Mouse (Mus musculus): ENCODE results near the gene Zfp652. TPM values are rescaled to one million over a fixed set of nuclear protein-coding genes. Genes with fewer than 3 reads are reported as not detected.
"Not testable (repeated sequence)": the region's sequence is repeated elsewhere in the genome, so short reads cannot be mapped to it uniquely, and the experiment has no call there.

The Zfp652 gene
- polyA plus RNA-seq, 1 experiment from 2014 or later = 24.5 TPM

DNA sequence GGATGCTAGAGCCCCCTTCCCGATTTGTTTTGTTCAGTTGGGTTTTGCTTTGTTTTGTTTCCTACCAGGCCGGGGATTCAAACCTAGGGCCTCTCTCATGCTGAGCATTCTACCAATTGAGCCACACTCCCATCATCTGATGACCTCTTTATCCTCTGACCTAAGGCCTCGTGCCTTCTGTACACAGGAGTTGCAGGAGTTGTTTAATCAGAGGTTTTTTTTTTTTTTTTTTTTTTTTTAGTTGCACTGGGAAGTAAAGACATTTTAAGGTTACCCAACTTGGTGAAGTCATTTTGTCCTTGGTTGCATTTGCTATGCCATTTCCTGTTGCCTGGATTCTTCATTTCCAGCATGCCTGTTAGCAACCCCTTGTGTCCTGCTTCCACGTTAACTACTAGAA lies 157.0 kb downstream of the Zfp652 start:
- Histone ChIP-seq H3K4me1 (no peaks in the 10 kb centered on the region), H3K9me3 (no peaks in the 10 kb centered on the region), H3K4me2 (no peak overlapping the region), H3K27me3 (no peaks in the 10 kb centered on the region; the same call in 1 of the 2 replicates), H3K27ac (no peak overlapping the region), H3K4me3 (no peak overlapping the region), H3K9ac (no peak overlapping the region), H3K36me3 (no peaks in the 10 kb centered on the region)
- no peak for ATAC-seq (ENCODE audit: insufficient number of reproducible peaks, insufficient read depth, low FRiP score, low TSS enrichment, low read depth)
- 77% methylated on average over 4 of the region's 4 CpGs for WGBS

DNA sequence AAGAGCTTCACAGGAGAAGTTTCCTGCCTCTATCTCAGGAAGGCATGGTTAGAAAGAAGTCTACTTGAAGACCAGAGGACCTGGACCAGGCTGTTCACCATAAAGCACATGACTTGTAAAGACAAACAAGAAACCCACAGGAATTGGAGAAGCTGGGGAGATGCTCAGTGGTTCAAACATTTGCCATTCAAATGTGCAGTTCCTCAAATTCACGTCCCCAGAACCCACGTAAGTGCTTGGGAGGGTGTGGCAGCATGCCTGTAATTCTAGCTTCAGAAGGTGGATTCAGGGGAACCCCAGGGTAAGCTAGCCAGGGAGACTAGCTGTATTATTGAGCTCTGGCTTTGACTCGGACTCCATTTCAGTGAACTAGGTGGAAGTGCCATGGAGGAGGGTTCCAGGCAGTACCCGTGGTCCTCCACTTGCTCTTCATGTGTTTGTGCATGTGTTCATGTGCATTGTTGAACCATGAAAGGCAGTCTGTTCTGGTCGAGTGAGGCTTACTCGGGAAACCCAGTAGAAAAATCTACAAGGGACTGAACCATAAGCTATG lies 157.5 kb downstream of the Zfp652 start:
- H3K4me1 ChIP-seq = no peaks in the 10 kb centered on the region
- H3K4me3 ChIP-seq = no peak overlapping the region
- no peak overlapping the region for H3K9ac ChIP-seq
- no peak overlapping the region for H3K4me2 ChIP-seq
- ATAC-seq (ENCODE audit: insufficient number of reproducible peaks, insufficient read depth, low FRiP score, low TSS enrichment, low read depth) = no peak
- no peaks in the 10 kb centered on the region for H3K36me3 ChIP-seq
- H3K9me3 ChIP-seq = no peaks in the 10 kb centered on the region
- 64% methylated on average over 6 of the region's 6 CpGs for WGBS
- no peaks in the 10 kb centered on the region; the same call in 1 of the 2 replicates for H3K27me3 ChIP-seq
- H3K27ac ChIP-seq = no peak overlapping the region

DNA sequence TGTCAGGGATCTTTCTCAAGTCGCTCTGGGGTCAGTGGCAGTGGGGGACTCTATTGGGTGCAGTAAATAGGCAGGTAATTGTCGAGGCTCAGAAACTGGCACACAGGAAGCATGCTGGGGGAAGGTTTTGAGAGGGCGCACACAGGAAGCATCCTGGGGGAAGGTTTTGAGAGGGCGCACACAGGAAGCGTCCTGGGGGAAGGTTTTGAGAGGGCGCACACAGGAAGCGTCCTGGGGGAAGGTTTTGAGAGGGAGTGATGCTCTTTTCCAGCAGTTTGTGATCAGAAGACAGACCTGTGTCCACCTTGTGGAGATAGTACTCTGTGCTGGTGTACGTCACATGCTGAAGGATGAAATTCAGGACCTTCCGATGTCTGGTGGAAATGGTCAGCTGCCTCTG lies 163.3 kb downstream of the Zfp652 start:
- 0 out of 2 replicates have a peak overlapping the region, but pooled peaks have one; percentile 16 for H3K9ac ChIP-seq
- no peaks in the 10 kb centered on the region for H3K36me3 ChIP-seq
- no peaks in the 10 kb centered on the region for H3K9me3 ChIP-seq
- H3K27ac ChIP-seq = no peak overlapping the region
- peak overlapping the region; percentile 24 for H3K4me2 ChIP-seq
- no peak overlapping the region for H3K4me3 ChIP-seq
- WGBS = 22% methylated on average over 9 of the region's 9 CpGs
- H3K4me1 ChIP-seq = no peaks in the 10 kb centered on the region
- peaks cover 6% of the 10 kb centered on the region; the same call in 1 of the 2 replicates for H3K27me3 ChIP-seq
- no peak for ATAC-seq (ENCODE audit: insufficient number of reproducible peaks, insufficient read depth, low FRiP score, low TSS enrichment, low read depth)

DNA sequence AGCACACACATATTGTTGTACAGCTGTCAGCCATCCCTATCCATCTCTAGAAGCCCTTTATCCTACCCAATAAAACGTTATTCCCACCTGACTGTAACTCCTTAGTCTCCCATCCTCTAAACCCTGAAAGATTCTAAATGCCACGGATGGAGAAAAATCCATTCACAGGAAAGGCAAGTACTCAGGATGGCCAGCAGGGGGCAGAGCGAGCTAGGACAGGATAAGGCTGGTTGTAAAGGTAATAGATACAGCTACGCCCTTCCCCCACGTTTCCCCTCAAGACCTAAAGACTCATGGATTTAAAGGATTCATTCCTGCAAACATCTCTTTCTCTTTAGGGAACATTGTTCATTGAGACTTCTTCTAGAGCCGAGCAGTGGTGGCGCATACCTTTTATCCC lies 163.8 kb downstream of the Zfp652 start:
- H3K36me3 ChIP-seq = no peaks in the 10 kb centered on the region
- H3K4me2 ChIP-seq = peak overlapping the region; percentile 24; the same call in 1 of the 2 replicates
- no peak overlapping the region for H3K4me3 ChIP-seq
- 18% methylated on average over 7 of the region's 7 CpGs for WGBS
- no peaks in the 10 kb centered on the region for H3K9me3 ChIP-seq
- H3K27ac ChIP-seq = no peak overlapping the region
- H3K4me1 ChIP-seq = no peaks in the 10 kb centered on the region
- no peak for ATAC-seq (ENCODE audit: insufficient number of reproducible peaks, insufficient read depth, low FRiP score, low TSS enrichment, low read depth)
- H3K27me3 ChIP-seq = peaks cover 6% of the 10 kb centered on the region; the same call in 1 of the 2 replicates
- 0 out of 2 replicates have a peak overlapping the region, but pooled peaks have one; percentile 16 for H3K9ac ChIP-seq

DNA sequence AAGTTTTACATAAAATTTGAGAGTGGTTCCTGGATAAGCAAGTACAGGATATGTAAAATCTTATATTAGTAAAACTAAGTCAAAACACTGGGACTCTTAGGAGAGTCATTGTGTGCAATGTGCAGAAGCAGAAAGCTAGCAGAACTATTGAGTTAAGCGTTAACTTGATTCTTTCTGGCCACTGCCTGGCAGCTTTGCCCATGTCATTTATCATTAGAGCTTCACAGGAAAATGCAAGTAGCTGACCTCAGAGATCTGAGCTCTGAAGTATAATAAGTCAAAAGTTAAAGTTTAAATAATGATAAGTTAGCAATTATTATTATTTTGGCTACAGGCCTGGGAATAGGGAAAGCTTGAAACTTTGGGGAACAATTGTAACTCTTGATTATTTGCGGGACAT lies 167.4 kb downstream of the Zfp652 start:
- not testable (repeated sequence) for H3K9me3 ChIP-seq; H3K4me3 ChIP-seq; H3K4me2 ChIP-seq; H3K36me3 ChIP-seq; ATAC-seq (ENCODE audit: insufficient number of reproducible peaks, insufficient read depth, low FRiP score, low TSS enrichment, low read depth); H3K4me1 ChIP-seq; H3K27ac ChIP-seq; H3K9ac ChIP-seq
- H3K27me3 ChIP-seq = peaks cover 18% of the 10 kb centered on the region; the same call in 1 of the 2 replicates
- WGBS = 74% methylated on average over 2 of the region's 2 CpGs

Other genes with a start within 250 kb of the Zfp652 start
- 1.6 and 2.2 TPM in 2 replicates for gene Nxph3, start 198.1 kb upstream of the Zfp652 start, polyA plus RNA-seq (2015; fragmentation: Nextera tagmentation; extraction: Ambion mirVana)
- gene Ngfr, start 124.9 kb upstream of the Zfp652 start, polyA plus RNA-seq (2015; fragmentation: Nextera tagmentation; extraction: Ambion mirVana) = 25.4 and 27.2 TPM in 2 replicates
- gene Phb, start 45.7 kb upstream of the Zfp652 start, polyA plus RNA-seq (2015; fragmentation: Nextera tagmentation; extraction: Ambion mirVana) = 209 and 218 TPM in 2 replicates
- gene B130006D01Rik, start 10.9 kb downstream of the Zfp652 start, polyA plus RNA-seq (2015; fragmentation: Nextera tagmentation; extraction: Ambion mirVana) = 2.0 and 2.8 TPM in 2 replicates
- gene Phospho1, start 111.8 kb downstream of the Zfp652 start, polyA plus RNA-seq (2015; fragmentation: Nextera tagmentation; extraction: Ambion mirVana) = 2.3 and 4.6 TPM in 2 replicates
- gene Gngt2, start 124.5 kb downstream of the Zfp652 start, polyA plus RNA-seq (2015; fragmentation: Nextera tagmentation; extraction: Ambion mirVana) = 12.9 and 13.3 TPM in 2 replicates
- gene Abi3, start 129.8 kb downstream of the Zfp652 start, polyA plus RNA-seq (2015; fragmentation: Nextera tagmentation; extraction: Ambion mirVana) = 4.4 and 7.9 TPM in 2 replicates
- gene B4galnt2, start 202.2 kb downstream of the Zfp652 start, polyA plus RNA-seq (2015; fragmentation: Nextera tagmentation; extraction: Ambion mirVana) = 0.11 and 0.45 TPM in 2 replicates

Data from embryonic facial prominence, embryonic 13.5 days (tissue).